Mouse (Mus musculus) ES-Bruce4 (cell line): ENCODE measurements around the gene Xpo6. TPM values are rescaled to one million over a fixed set of nuclear protein-coding genes. Genes with fewer than 3 reads are reported as not detected.
A peak's percentile ranks its signal among the peaks of the same experiment; 100 is the strongest.

Source experiments
- H3K27ac ChIP-seq: 2 replicates; pipeline ENCODE4 v1.5.1; 2012; ENCODE audit warnings: low read length, inconsistent platforms; ENCODE audit not compliant: insufficient read depth
- H3K27me3 ChIP-seq: 2 replicates; pipeline ENCODE4 v1.6.1; 2012; ENCODE audit warnings: mild to moderate bottlenecking, low read length, inconsistent platforms; ENCODE audit not compliant: control insufficient read depth, poor library complexity, insufficient read depth, severe bottlenecking
- H3K36me3 ChIP-seq: 2 replicates; pipeline ENCODE4 v1.6.1; 2012; ENCODE audit warnings: inconsistent platforms, mild to moderate bottlenecking, low read length, moderate library complexity; ENCODE audit not compliant: control insufficient read depth, poor library complexity, insufficient read depth, severe bottlenecking
- H3K4me1 ChIP-seq: one replicate; pipeline ENCODE4 v1.8.1; 2011; ENCODE audit warnings: low read length; ENCODE audit not compliant: control insufficient read depth, insufficient read depth
- H3K4me3 ChIP-seq: 2 replicates; pipeline ENCODE4 v1.5.1; 2011; ENCODE audit warnings: low read depth, mild to moderate bottlenecking, low read length
- H3K9ac ChIP-seq: 2 replicates; pipeline ENCODE4 v1.6.1; 2012; ENCODE audit warnings: low read depth, mild to moderate bottlenecking, inconsistent platforms; ENCODE audit not compliant: poor library complexity, severe bottlenecking
- H3K9me3 ChIP-seq: replicated peaks from 2 replicates; pipeline ENCODE4 v1.6.1; 2012; ENCODE audit warnings: mild to moderate bottlenecking, low read length, inconsistent platforms; ENCODE audit not compliant: control insufficient read depth, poor library complexity, insufficient read depth, severe bottlenecking
- CTCF ChIP-seq: IDR thresholded peaks from one replicate; pipeline ENCODE4 v1.8.1; 2011; ENCODE audit warnings: low read depth, low read length
- EP300 ChIP-seq: IDR thresholded peaks from 2 replicates; pipeline ENCODE4 v1.6.1; 2011; ENCODE audit warnings: low read depth, low read length; ENCODE audit not compliant: insufficient read depth
- POLR2A ChIP-seq: IDR thresholded peaks from one replicate; pipeline ENCODE4 v1.8.1; 2011; ENCODE audit warnings: low read length; ENCODE audit not compliant: insufficient read depth
- polyA plus RNA-seq: library from polyadenylated mRNA; stranded (reverse); fragments of >200 nt; gene quantifications from 2 replicates; pipeline ENCODE4 v1.2.4, GENCODE M21; 2011; ENCODE audit warnings: low read depth; ENCODE audit not compliant: missing spikeins, insufficient read depth, insufficient read length

The Xpo6 gene
- polyA plus RNA-seq, 1 experiment: 126 TPM

DNA sequence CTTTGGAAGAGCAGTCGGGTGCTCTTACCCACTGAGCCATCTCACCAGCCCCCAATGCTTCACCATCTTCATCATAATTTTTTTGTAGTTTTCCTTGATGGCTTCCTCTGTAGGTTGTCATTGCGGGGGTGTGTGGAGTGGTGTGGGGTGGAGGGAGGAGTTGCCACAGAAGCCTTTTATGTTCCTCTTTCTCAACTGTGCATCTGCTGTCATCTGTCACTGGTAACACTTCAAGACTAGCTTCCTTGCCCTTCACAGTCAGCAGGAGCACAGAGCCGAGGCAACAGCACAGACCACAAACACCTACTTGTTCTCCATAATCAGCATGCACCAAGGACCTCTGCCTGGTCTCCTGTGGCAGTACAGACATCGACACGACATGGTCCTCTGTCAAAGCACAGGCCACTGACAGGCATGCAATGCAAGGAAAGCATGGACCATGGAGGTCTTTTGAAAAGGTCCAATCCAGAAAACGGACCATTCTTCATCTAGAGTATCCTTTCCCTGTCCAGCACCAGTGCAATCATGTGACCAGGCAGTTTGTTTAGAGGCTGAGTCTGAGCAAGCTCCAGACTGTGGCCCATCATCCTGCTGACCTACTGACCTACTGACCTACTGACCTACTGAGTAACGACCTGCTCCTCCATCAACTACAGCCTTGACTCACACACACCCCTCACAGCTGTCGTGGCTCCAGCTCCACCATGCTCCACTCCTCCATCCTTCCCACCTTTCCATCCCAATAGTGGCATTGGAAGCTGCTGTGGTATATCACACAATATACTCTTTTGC, 30.3 kb upstream of the Xpo6 start:
- H3K9ac ChIP-seq: no peak overlapping the region
- H3K4me3 ChIP-seq: no peak overlapping the region
- peaks cover 2% of the 10 kb centered on the region for H3K4me1 ChIP-seq
- H3K36me3 ChIP-seq: no peaks in the 10 kb centered on the region
- no peaks in the 10 kb centered on the region for H3K27me3 ChIP-seq
- no peaks in the 10 kb centered on the region for H3K9me3 ChIP-seq
- no peak overlapping the region for H3K27ac ChIP-seq
- no peak for TF ChIP-seq EP300
- no peak for TF ChIP-seq CTCF
- no peak for TF ChIP-seq POLR2A

DNA sequence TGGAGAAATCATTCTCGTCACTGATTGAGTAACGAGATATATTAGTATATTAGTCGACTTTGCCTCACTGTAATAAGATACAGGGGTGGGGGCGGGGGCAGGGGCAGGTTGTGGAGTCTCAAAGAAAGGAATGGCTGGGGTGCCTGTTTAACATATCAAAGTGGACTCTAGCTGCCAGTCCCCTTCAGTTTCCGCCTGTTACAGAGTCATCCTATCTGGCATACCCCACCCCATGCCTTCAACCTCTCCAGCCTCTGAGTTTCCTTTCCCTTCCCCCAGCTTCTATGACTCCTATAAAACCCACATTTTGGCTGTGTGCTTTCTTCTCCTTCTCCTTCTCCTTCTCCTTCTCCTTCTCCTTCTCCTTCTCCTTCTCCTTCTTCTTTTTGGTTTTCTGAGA, 25.8 kb upstream of the Xpo6 start:
- H3K4me1 ChIP-seq: peaks cover 2% of the 10 kb centered on the region
- TF ChIP-seq EP300 (peak; percentile 79), POLR2A (no peak)
- no peaks in the 10 kb centered on the region for H3K9me3 ChIP-seq
- no peaks in the 10 kb centered on the region; the same call in 1 of the 2 replicates for H3K27me3 ChIP-seq
- peak overlapping the region; percentile 36 for H3K9ac ChIP-seq
- H3K4me3 ChIP-seq: no peak overlapping the region
- H3K36me3 ChIP-seq: no peaks in the 10 kb centered on the region
- peak overlapping the region; percentile 51; the same call in 1 of the 2 replicates for H3K27ac ChIP-seq

DNA sequence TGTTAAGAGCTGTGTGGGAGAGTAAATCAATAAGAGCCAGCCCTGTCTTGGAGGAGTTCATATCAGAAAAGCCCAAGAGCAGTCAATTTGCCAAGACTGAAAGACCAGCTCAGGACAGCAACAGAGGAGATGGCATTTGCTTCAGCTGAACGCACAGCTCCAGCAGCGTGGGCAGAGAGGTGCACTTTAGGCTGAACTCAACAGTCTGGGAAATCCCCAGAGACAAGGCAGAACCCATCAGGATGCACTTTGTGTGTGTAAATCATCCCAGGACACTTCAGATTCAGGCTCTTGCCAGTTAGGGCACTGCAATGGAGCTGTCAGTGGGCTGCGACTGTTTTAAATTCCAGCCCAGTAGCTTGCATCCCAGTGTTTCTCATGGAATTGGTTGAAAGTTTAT, 22.5 kb upstream of the Xpo6 start:
- no peak for TF ChIP-seq POLR2A
- TF ChIP-seq EP300: no peak
- TF ChIP-seq CTCF: no peak
- Histone ChIP-seq H3K9ac (no peak overlapping the region), H3K4me1 (peaks cover 6% of the 10 kb centered on the region)

DNA sequence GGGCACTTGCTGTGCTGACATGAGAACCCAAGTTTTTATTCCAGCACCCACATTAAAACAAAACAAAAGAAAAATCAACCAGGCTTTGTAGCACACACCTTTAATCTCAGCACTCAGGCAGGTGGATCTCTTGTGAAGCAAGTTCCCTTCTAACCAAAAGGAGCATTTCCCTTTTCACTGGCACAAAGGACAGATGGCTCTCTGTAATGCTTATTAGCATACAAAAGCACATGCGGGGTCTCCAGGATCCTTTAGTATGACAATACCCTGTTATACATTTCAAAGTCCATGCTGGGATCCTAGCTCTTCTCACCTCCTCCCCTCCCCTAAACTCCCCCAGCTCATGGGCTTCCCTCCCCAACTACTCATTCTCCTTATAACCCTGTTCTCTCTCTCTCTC, 20.3 kb upstream of the Xpo6 start:
- Histone ChIP-seq H3K4me1 (peaks cover 6% of the 10 kb centered on the region), H3K9ac (no peak overlapping the region), H3K27ac (0 out of 2 replicates have a peak overlapping the region, but pooled peaks have one; percentile 47), H3K36me3 (no peaks in the 10 kb centered on the region), H3K27me3 (no peaks in the 10 kb centered on the region; the same call in 1 of the 2 replicates), H3K4me3 (no peak overlapping the region), H3K9me3 (no peaks in the 10 kb centered on the region)
- TF ChIP-seq EP300: 0 out of 2 replicates have a peak, but pooled peaks have one; percentile 7
- no peak for TF ChIP-seq CTCF
- no peak for TF ChIP-seq POLR2A

More for the DNA sequence above, 22.5 kb upstream of the Xpo6 start:
- Histone ChIP-seq H3K36me3 (no peaks in the 10 kb centered on the region), H3K27me3 (no peaks in the 10 kb centered on the region; the same call in 1 of the 2 replicates), H3K9me3 (no peaks in the 10 kb centered on the region), H3K4me3 (no peak overlapping the region), H3K27ac (no peak overlapping the region)

DNA sequence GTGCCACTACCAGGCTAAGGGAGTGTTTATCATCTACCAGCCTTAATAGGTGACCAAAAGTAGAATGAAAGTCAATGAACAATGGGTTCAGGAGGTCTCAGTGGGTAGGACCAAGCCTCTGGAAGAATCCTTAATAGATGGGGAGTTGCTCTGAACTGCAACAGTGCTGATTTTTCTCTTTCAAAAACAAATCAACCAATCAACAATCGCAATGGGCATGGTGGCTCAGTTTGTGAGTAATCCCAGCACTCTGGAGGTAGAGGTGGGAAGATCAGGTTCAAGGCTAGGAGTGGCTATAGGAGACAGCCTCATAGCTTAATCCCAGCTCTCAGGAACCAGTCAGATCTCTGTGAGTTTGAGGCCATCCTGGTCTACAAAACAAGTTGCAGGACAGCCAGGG, 18.0 kb upstream of the Xpo6 start:
- Histone ChIP-seq H3K27me3 (no peaks in the 10 kb centered on the region), H3K27ac (peak overlapping the region; percentile 31; the same call in 1 of the 2 replicates), H3K9me3 (no peaks in the 10 kb centered on the region), H3K4me1 (peaks cover 6% of the 10 kb centered on the region), H3K36me3 (no peaks in the 10 kb centered on the region), H3K4me3 (no peak overlapping the region), H3K9ac (no peak overlapping the region)
- TF ChIP-seq EP300 (0 out of 2 replicates have a peak, but pooled peaks have one; percentile 41), POLR2A (no peak)

DNA sequence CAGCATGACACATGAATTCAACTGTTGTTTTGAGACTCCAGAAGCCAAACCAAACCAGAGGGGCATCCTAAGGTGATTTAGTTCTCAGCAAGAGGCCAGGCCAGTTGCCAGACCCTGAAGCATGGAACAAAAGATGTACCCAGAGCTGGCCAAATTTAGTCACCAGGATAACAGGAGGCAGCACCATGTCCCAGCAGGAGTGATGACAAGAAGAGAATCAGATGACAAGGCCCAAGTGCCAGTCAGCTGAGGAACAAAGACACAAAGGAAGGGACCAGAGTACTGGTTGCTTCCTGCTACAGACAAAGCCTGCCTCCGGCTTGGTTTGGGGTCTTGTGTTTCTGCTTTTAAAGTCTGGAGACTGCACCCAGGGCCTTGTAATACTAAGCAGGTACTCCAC, 16.6 kb upstream of the Xpo6 start:
- no peak overlapping the region for H3K9ac ChIP-seq
- H3K27ac ChIP-seq: peak overlapping the region; percentile 83
- no peaks in the 10 kb centered on the region for H3K36me3 ChIP-seq
- no peaks in the 10 kb centered on the region for H3K27me3 ChIP-seq
- H3K9me3 ChIP-seq: no peaks in the 10 kb centered on the region
- H3K4me3 ChIP-seq: no peak overlapping the region
- peaks cover 6% of the 10 kb centered on the region for H3K4me1 ChIP-seq
- TF ChIP-seq POLR2A (no peak), CTCF (no peak), EP300 (peak; percentile 95)
